Mouse (Mus musculus) G1E (cell line): ENCODE data around the gene Nos1ap.

Source experiments
- GATA1 ChIP-seq: IDR thresholded peaks from 2 replicates; pipeline ENCODE4 v1.6.1; 2012; ENCODE audit warnings: borderline replicate concordance, low read length, inconsistent platforms, mixed read lengths
- TAL1 ChIP-seq: conservative IDR thresholded peaks from 2 replicates; pipeline ENCODE4 v1.6.1; 2012; ENCODE audit warnings: low read depth, low read length, inconsistent platforms, mixed read lengths

- TF ChIP-seq GATA1 (no peak), TAL1 (no peak)
Measured at GRCm38 (mm10) chr1:170351080-170351479, 238.6 kb downstream of the Nos1ap start.
